Mouse (Mus musculus) brown adipose tissue, adult 24 weeks (tissue): ENCODE data around the gene B4galt7. TPM values are rescaled to one million over a fixed set of nuclear protein-coding genes. Genes with fewer than 3 reads are reported as not detected.
"Not testable (repeated sequence)": the region's sequence is repeated elsewhere in the genome, so short reads cannot be mapped to it uniquely, and the experiment has no call there.

Source experiments
- H3K27ac ChIP-seq: fragments of 200-500 bp; replicated peaks from 2 replicates; pipeline ENCODE4 v1.5.1; 2012; ENCODE audit warnings: low read depth, mild to moderate bottlenecking, low read length
- H3K4me1 ChIP-seq: fragments of 200-500 bp; 2 replicates; pipeline ENCODE4 v1.6.1; 2012; ENCODE audit warnings: low read length, mixed read lengths; ENCODE audit not compliant: control insufficient read depth, insufficient read depth, insufficient read length
- H3K4me3 ChIP-seq: fragments of 200-500 bp; 2 replicates; pipeline ENCODE4 v1.5.1; 2012; ENCODE audit warnings: low read depth, mild to moderate bottlenecking, low read length, moderate library complexity; ENCODE audit not compliant: insufficient read depth
- polyA plus RNA-seq: library from polyadenylated mRNA; stranded (reverse); fragments of >200 nt; gene quantifications from 2 replicates; pipeline ENCODE4 v1.2.4, GENCODE M21; 2012; ENCODE audit not compliant: missing spikeins, insufficient read depth, insufficient read length

B4galt7 gene
- polyA plus RNA-seq, 1 experiment = 5.9 TPM

- no peak overlapping the region for H3K4me3 ChIP-seq
- H3K4me1 ChIP-seq = no peaks in the 10 kb centered on the region
- H3K27ac ChIP-seq = no peak overlapping the region
Observed at GRCm38 (mm10) chr13:55620275-55620674, 20.6 kb downstream of the B4galt7 start.

- Histone ChIP-seq H3K4me3 (peak overlapping the region; percentile 88), H3K27ac (0 out of 2 replicates have a peak overlapping the region, but pooled peaks have one; percentile 94)
- not testable (repeated sequence) for H3K4me1 ChIP-seq
Observed at GRCm38 (mm10) chr13:55622156-55622648, 22.5 kb downstream of the B4galt7 start.

- Histone ChIP-seq H3K4me3 (peak within 1 kb of the TSS; percentile 88), H3K4me1 (no peaks in the 10 kb centered on the region), H3K27ac (peak within 1 kb of the TSS; percentile 94)
Observed at GRCm38 (mm10) chr13:55622649-55623541, 23.2 kb downstream of the B4galt7 start, which contains the start of gene Caml. Caml (plus strand) TSS chr13:55623005.

- H3K27ac ChIP-seq = peak within 1 kb of the TSS; percentile 53; the same call in 1 of the 2 replicates
- H3K4me1 ChIP-seq = peaks cover 2% of the 10 kb centered on the region; the same call in 1 of the 2 replicates
- peak within 1 kb of the TSS; percentile 81 for H3K4me3 ChIP-seq
Observed at GRCm38 (mm10) chr13:55634639-55635127, 35.0 kb downstream of the B4galt7 start, which contains the start of gene Ddx46. Ddx46 (plus strand) TSS chr13:55635027.

GRCm38 (mm10) chr13:55635146-55635571, 35.5 kb downstream of the B4galt7 start:
- H3K4me3 ChIP-seq = peak overlapping the region; percentile 81
- peaks cover 2% of the 10 kb centered on the region; the same call in 1 of the 2 replicates for H3K4me1 ChIP-seq
- peak overlapping the region; percentile 53; the same call in 1 of the 2 replicates for H3K27ac ChIP-seq

GRCm38 (mm10) chr13:55636185-55636983, 36.7 kb downstream of the B4galt7 start:
- Histone ChIP-seq H3K4me1 (peaks cover 2% of the 10 kb centered on the region; the same call in 1 of the 2 replicates), H3K4me3 (0 out of 2 replicates have a peak overlapping the region, but pooled peaks have one; percentile 1), H3K27ac (no peak overlapping the region)

GRCm38 (mm10) chr13:55640480-55640879, 40.8 kb downstream of the B4galt7 start:
- not testable (repeated sequence) for H3K4me3 ChIP-seq, H3K27ac ChIP-seq, H3K4me1 ChIP-seq

- Histone ChIP-seq H3K4me3 (no peak overlapping the region), H3K4me1 (no peaks in the 10 kb centered on the region), H3K27ac (no peak overlapping the region)
Observed at GRCm38 (mm10) chr13:55644525-55644924, 44.8 kb downstream of the B4galt7 start.

- Histone ChIP-seq H3K4me1 (no peaks in the 10 kb centered on the region), H3K4me3 (no peak overlapping the region), H3K27ac (no peak overlapping the region)
Observed at GRCm38 (mm10) chr13:55650098-55650497, 50.4 kb downstream of the B4galt7 start.

GRCm38 (mm10) chr13:55650980-55651379, 51.3 kb downstream of the B4galt7 start:
- H3K27ac ChIP-seq = no peak overlapping the region

More at GRCm38 (mm10) chr13:55650980-55651379, 51.3 kb downstream of the B4galt7 start:
- Histone ChIP-seq H3K4me1 (no peaks in the 10 kb centered on the region), H3K4me3 (no peak overlapping the region)

Other genes starting within 250 kb of the B4galt7 start
- 87.3 and 88.0 TPM in 2 replicates for gene Lman2, start 237.1 kb upstream of the B4galt7 start, polyA plus RNA-seq
- gene Rgs14, start 230.2 kb upstream of the B4galt7 start, polyA plus RNA-seq = not detected in 2 replicates
- not detected in 2 replicates for gene Slc34a1, start 201.7 kb upstream of the B4galt7 start, polyA plus RNA-seq
- not detected in 2 replicates for gene Pfn3, start 184.7 kb upstream of the B4galt7 start, polyA plus RNA-seq
- gene F12, start 173.1 kb upstream of the B4galt7 start, polyA plus RNA-seq = not detected in 2 replicates
- 10.5 and 17.4 TPM in 2 replicates for gene Grk6, start 154.8 kb upstream of the B4galt7 start, polyA plus RNA-seq
- not detected in 2 replicates for gene Prr7, start 135.6 kb upstream of the B4galt7 start, polyA plus RNA-seq
- gene Dbn1, start 111.8 kb upstream of the B4galt7 start, polyA plus RNA-seq = 7.6 and 8.3 TPM in 2 replicates
- gene Pdlim7, start 86.2 kb upstream of the B4galt7 start, polyA plus RNA-seq = 8.0 and 16.1 TPM in 2 replicates
- 1.3 and 2.4 TPM in 2 replicates for gene Dok3, start 70.6 kb upstream of the B4galt7 start, polyA plus RNA-seq
- gene Ddx41, start 63.2 kb upstream of the B4galt7 start, polyA plus RNA-seq = 16.0 and 17.6 TPM in 2 replicates
- 4.4 and 9.7 TPM in 2 replicates for gene Fam193b, start 28.8 kb upstream of the B4galt7 start, polyA plus RNA-seq
- gene Tmed9, start 26.2 kb upstream of the B4galt7 start, polyA plus RNA-seq = 34.0 and 61.2 TPM in 2 replicates
- gene Caml, start 23.1 kb downstream of the B4galt7 start, polyA plus RNA-seq = 16.6 and 19.3 TPM in 2 replicates
- gene Ddx46, start 35.1 kb downstream of the B4galt7 start, polyA plus RNA-seq = 16.4 and 21.2 TPM in 2 replicates
- 23.8 and 27.0 TPM in 2 replicates for gene B230219D22Rik, start 93.2 kb downstream of the B4galt7 start, polyA plus RNA-seq
- 42.2 and 43.3 TPM in 2 replicates for gene Txndc15, start 114.8 kb downstream of the B4galt7 start, polyA plus RNA-seq
- 80.7 and 86.3 TPM in 2 replicates for gene Pcbd2, start 127.5 kb downstream of the B4galt7 start, polyA plus RNA-seq
- gene Catsper3, start 184.7 kb downstream of the B4galt7 start, polyA plus RNA-seq = not detected in 2 replicates
- not detected in 2 replicates for gene Pitx1, start 236.3 kb downstream of the B4galt7 start, polyA plus RNA-seq